Mouse (Mus musculus): ENCODE measurements at regions not wholly inside any gene's neighbourhood (a gene's known extent, or its start where the extent isn't known, plus 50 kb on each side); places are given as distances from the start of the nearest gene placed in this dataset.
A peak's percentile ranks its signal among the peaks of the same experiment; 100 is the strongest.

DNA sequence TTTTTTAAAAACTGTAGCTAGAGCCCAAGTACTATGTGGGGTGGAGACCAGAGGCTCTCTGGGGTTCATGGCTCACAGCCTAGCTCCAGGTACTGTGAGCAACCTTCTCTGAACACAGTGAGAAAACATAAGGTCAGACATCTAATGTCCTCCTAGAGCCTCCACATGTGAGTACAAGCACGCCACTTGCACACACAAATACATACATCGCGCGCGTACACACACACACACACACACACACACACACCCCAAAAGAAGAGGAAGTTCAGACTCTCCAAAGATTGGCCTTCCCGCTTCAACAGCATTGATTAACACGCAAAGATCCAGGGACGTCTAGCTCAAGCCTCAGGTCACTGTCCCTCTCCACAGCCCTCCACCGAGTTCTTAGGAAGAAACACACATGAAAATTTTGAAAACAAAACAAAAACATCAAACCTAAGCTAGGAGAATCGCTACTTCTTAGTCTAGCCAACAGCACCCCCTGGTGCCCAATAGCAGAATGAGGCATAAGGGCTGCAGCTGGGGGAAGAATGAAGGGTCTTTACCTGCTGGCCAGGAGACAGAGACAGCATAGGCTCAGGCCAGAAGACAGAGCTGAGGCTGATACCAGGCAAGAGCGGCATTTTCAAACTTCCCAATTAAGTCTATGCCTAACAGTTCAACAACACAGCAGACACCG lies 90.7 kb upstream of the Usp24 start:
- peak; percentile 53 for DNase-seq (ENCODE audit: low read depth, low spot score)

- DNase-seq (ENCODE audit: low read depth, low spot score): no peak
Observed at GRCm38 (mm10) chr4:106227428-106227827, 88.6 kb upstream of the Usp24 start.

- peak; percentile 73 for DNase-seq (ENCODE audit: low read depth, low spot score)
Observed at GRCm38 (mm10) chr4:106228534-106228933, 87.5 kb upstream of the Usp24 start.

DNA sequence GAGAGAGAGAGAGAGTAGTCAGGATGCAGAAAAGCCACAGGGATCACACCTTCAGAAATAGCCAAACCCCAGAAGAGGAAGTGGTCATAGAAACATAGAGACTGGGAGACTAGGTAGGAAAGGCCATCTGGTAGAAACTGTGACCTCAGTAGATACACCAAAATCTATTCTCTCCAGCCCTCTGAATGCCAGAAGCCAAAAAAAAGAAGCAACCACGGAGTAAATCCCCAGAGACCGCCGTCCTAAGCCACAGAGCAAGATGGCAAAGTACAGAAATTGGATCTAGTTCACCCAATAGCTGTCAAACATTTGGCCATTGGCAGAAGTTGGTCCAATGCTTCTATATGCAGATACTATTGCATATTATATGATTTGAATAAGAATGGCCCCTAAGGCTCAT lies 86.5 kb upstream of the Usp24 start:
- DNase-seq (ENCODE audit: low read depth, low spot score): no peak

GRCm38 (mm10) chr4:106232499-106232970 lies 83.5 kb upstream of the Usp24 start:
- no peak for DNase-seq (ENCODE audit: low read depth, low spot score)

DNA sequence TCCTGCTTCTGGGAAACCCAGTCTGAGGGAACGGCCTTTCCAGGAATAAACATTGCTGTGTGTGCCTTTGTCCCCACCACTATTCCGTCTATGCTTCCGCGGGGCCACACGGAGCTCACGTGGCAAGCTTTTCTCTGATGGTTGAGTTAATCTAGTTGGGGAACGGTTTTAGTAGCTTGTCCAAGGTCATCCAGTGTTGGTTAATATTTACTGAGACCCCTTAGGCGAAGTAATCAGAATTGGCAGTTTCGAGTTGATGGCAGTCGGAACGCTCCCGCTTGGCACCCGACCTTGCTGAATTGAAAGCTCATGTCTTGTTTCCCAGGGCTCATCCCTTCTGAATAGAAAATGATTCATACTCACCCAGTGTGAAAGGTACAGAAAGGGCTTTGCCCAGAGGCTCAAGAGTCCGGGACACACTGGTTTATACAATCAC lies 71.6 kb upstream of the Usp24 start:
- DNase-seq (ENCODE audit: low read depth, low spot score): no peak

DNA sequence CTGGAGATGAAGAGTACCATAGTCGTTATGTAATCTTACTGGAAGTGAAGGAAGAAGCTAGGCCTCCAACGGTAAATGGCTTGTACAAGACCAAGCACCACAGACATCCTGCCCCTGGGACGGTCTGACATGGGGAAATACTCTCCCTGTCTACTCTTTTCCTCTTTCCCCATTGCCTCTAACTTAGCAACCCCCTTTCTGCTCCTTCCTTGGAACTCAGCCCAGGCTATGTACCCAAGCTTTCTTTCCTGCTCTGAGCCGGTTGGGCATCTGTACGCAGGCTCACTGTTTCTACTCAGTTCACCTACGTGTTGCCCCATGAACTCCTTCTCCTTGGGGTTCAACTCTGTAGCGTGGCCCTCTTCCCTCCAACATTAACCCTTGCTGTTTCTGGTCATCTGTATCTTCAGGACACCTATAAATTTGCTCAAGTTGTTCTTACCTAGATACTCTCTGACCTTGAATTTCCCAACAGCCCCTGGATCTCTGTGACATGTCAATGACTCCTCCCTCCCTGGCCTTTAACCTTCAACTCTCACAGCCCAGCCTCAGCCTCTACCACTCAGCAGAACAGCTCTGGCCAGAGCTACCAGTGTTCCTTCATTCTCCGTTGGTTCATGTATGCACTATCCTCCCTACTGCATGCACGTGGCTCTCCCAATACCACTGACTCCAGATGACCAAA lies 71.0 kb upstream of the Usp24 start:
- DNase-seq (ENCODE audit: low read depth, low spot score): no peak

GRCm38 (mm10) chr4:106246695-106247094 lies 69.3 kb upstream of the Usp24 start:
- DNase-seq (ENCODE audit: low read depth, low spot score): no peak

DNA sequence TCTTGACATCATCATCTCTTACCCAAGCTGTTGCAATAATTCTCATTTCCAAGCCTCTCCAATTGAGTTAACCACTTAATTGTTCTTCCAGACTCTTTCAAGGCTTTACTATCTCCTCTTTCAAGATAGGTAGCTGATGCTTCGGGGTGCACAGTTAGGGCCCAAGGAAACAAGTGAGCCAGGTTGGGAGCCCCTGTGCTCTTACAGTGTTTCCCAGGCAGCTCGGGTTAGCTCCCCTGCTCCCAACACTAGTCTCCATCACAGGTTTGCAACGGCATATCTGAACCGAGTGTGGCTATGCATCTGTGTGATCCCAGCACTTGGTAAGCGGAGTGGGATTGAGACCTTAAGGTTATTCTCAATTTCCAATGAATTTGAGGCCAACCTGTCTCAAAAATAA lies 68.6 kb upstream of the Usp24 start:
- DNase-seq (ENCODE audit: low read depth, low spot score): no peak

DNA sequence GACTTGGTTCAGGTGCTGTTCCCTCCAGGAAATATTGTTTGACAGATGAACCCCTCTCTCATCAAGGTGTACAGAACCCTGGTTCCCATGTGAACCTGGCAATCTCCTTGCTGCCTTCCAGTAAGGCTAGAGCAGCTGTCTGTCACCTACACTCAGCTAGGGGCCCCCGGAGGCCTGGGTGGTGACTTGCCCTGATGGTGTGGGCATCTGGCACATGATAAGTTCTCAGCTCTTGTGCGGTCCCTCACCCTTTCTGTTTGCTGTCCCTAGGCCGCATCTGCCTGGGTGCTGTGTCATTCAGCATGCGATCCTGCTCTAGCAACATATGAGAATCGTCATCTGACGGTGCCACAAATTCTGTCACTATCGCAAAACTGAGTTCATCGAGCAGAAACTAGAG lies 67.7 kb upstream of the Usp24 start:
- DNase-seq (ENCODE audit: low read depth, low spot score): no peak

GRCm38 (mm10) chr4:106249028-106249782 lies 66.8 kb upstream of the Usp24 start:
- no peak for DNase-seq (ENCODE audit: low read depth, low spot score)

DNA sequence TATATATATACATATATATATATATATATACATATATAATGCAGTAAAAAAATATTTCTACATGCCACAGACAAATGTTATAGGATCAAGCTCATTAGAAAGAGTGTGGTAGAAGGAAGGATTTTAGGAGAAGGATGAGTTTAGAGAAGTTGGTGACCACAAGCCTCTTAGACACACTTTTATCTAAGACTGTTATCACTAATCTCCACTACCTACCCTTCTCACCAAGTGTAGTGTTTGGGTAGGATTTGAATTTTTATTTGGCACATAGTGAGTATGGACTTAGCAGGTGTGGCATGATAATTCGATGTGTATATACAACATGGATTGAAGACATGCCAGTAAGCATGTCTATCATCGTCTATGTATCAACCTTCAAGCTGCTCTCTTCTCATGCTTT lies 66.0 kb upstream of the Usp24 start:
- no peak for DNase-seq (ENCODE audit: low read depth, low spot score)

GRCm38 (mm10) chr4:106251430-106251829 lies 64.6 kb upstream of the Usp24 start:
- DNase-seq (ENCODE audit: low read depth, low spot score): no peak

DNA sequence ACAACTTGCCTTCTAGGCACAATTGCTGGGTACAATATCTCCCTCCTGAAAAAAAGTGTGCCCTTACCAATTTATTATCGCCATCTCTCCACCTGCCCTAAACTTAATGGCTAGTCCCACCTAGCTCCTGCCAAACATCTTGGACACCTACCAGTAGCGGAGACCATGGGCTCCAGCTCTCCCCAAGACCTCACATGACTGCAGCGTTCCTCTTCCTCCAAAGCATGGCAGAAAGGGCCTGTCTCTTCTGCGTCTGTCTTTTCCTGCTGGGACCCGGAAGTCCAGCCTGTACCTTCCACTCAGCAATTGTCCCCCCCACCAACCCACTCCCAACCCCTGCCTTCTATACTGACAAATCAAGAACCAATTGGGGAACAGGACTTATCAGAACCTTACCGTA lies 63.1 kb upstream of the Usp24 start:
- no peak for DNase-seq (ENCODE audit: low read depth, low spot score)

GRCm38 (mm10) chr4:106254761-106255475 lies 61.1 kb upstream of the Usp24 start:
- no peak for DNase-seq (ENCODE audit: low read depth, low spot score)

DNA sequence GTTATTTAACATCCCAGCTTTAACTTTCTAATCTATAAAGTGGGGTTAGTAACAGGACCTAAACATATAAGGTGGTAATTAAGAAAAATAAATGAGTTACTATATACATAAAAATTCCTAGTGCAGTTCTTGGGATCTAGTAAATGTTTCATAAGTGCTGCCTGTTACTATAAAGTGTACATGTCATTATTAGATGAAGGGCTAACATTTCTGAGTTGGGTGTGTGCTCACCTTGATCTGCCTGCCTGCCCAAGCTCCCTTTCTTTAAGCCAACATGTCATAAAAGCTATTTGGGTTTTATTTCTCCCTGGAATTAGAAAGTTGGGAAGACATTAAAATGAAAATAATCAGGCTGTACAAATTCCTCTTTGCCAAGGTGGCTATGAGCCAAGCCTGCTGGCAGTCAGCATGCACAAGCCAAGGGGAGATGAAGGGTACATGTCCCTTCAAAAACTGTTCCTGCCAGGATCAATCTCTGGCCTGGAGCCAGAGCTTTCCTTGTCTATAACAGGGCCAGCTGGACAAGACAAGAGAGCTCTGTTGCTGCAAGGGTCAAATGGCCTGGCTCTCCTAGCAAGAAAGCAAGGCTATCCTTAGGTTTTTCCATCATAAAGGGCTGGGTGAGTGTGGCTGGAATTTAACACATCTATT lies 59.9 kb upstream of the Usp24 start:
- DNase-seq (ENCODE audit: low read depth, low spot score): no peak

DNA sequence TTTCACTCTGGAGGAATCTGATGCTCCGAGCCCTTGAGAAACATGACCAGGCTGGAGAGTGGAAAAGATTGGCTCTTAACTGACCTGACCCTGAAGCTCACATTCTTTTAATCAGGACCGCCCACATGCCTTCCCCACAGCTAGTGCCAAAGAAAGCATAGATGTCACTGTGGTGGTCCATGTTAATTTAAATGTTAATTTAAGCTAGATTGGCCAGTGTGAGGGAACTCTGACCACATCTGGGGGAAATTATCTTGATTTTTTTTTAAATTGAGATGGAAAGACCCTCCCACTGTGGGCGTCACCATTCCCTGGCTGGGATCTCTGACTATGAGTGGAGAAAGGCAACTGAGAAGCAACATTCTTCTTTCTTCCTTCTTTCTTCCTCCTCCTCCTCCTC lies 54.6 kb upstream of the Usp24 start:
- DNase-seq (ENCODE audit: low read depth, low spot score): no peak

DNA sequence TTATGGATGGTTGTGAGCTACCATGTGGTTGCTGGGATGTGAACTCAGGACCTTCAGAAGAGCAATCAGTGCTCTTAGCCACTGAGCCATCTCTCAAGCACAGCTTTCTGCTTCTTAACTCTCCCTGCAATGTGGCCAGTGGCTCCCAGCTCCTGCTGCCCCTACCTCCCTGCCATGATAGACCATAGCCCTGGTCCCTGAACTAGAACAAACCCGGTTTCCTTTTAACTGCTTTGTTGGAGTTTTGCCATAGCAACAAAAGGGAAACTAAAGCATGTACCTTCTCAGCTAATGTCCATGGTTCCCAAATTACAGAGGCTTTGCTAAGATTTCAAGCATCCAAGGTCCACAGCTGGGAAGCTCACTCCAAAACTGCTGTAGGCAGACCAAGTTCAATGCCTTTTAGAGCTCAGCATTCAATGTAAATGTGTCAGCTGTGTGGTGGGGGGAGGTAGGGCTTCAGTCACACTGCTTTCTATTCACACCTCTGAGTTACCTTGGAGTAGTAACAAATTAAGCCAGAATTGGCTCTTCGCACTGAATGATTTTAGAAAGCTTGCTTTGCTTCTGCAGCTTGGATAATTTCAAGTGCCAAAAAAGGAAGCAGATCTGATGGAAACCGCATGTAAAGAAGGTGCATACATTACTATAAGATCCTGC lies 54.0 kb upstream of the Usp24 start:
- no peak for DNase-seq (ENCODE audit: low read depth, low spot score)

DNA sequence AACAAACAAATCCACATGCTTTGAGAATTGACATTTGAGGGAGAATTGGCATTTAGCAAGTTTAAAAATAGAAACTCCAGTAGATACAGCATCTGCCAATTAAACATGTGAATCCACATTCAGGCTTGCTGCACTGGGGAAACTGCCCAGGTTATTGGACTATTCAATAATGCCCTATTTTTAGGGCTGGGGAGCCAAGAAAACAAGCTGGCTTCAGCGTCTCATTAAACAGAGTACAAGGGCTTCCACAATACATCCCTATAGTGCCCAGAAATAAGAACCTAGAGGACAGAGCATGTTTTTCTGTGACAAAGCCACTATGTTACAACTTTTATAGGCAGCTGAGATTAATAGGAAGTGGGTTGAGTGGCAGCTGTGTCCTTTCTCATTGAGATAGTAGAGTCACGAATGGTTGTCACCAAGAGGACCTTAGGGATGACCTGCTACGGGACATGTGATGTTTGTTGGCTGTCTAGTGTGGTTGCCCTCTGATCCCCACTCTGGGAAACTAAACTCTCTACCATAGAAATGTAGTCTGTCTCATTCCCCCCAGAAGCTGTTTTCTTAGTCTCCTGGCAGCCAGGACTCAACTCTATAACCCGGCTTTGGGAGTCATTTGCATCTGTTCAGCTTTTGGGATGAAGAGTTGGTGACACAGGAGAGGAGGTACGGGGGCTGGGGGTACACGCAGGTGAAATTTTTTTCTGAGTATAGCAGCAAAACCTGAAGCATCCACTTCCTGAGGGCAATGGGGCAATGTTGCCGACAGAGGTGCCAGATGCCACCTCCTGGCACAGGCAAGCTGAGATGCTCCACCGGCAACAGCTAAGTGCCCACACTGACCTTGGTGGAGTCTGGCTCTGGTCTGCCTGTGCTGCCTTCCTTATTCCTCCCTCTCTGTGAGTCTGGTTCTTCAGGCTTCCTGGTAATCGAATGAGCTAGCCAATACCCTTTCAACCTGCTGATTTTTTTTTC lies 53.0 kb upstream of the Usp24 start:
- no peak for DNase-seq (ENCODE audit: low read depth, low spot score)

Data from ES-CJ7 (cell line).